Mouse (Mus musculus) adrenal gland, adult (tissue): ENCODE results near the gene Ubac2.

Experiments
- DNase-seq, 2 experiments: peaks; one replicate each; pipeline ENCODE4 v3.0.0; 2022 to 2023; ENCODE audit warnings: low spot score in 1 of 2; ENCODE audit not compliant: inconsistent age in 2 of 2

The Ubac2 gene

GRCm38 (mm10) chr14:121894511-121895135 is 16.2 kb downstream of the Ubac2 start:
- DNase-seq = no peak

GRCm38 (mm10) chr14:121895316-121895715 is 16.9 kb downstream of the Ubac2 start:
- no peak for DNase-seq

GRCm38 (mm10) chr14:121896126-121897090 is 18.0 kb downstream of the Ubac2 start:
- peak in 1 of 2 experiments; percentile 30 for DNase-seq

GRCm38 (mm10) chr14:121897773-121898172 is 19.4 kb downstream of the Ubac2 start:
- DNase-seq = no peak

GRCm38 (mm10) chr14:121898509-121898908 is 20.1 kb downstream of the Ubac2 start:
- DNase-seq = no peak

GRCm38 (mm10) chr14:121899071-121899470 is 20.7 kb downstream of the Ubac2 start:
- no peak for DNase-seq

GRCm38 (mm10) chr14:121901511-121901910 is 23.1 kb downstream of the Ubac2 start:
- DNase-seq = no peak

- DNase-seq = no peak
Measured at GRCm38 (mm10) chr14:121903381-121903876, 25.0 kb downstream of the Ubac2 start.

- DNase-seq = no peak
Measured at GRCm38 (mm10) chr14:121904754-121905153, 26.3 kb downstream of the Ubac2 start.

- DNase-seq = no peak
Measured at GRCm38 (mm10) chr14:121906341-121906991, 28.0 kb downstream of the Ubac2 start.

- no peak for DNase-seq
Measured at GRCm38 (mm10) chr14:121906992-121907681, 28.7 kb downstream of the Ubac2 start.

GRCm38 (mm10) chr14:121909868-121910267 is 31.4 kb downstream of the Ubac2 start:
- DNase-seq = no peak

GRCm38 (mm10) chr14:121912501-121912900 is 34.1 kb downstream of the Ubac2 start:
- no peak for DNase-seq

GRCm38 (mm10) chr14:121915143-121915542 is 36.7 kb downstream of the Ubac2 start:
- no peak for DNase-seq

GRCm38 (mm10) chr14:121915621-121916020 is 37.2 kb downstream of the Ubac2 start, which contains the start of gene Gpr18:
Gpr18 (minus strand) TSS chr14:121915781.
- DNase-seq = no peak

GRCm38 (mm10) chr14:121916311-121917094 is 38.1 kb downstream of the Ubac2 start:
- DNase-seq = no peak

GRCm38 (mm10) chr14:121918266-121918665 is 39.8 kb downstream of the Ubac2 start:
- DNase-seq = no peak

GRCm38 (mm10) chr14:121919752-121920151 is 41.3 kb downstream of the Ubac2 start:
- peak in 1 of 2 experiments; percentile 66 for DNase-seq

- peak in 1 of 2 experiments; percentile 55 for DNase-seq
Measured at GRCm38 (mm10) chr14:121920511-121921124, 42.2 kb downstream of the Ubac2 start.
